Mouse (Mus musculus) left cerebral cortex, postnatal 14 days (tissue): ENCODE results near the gene Cngb1. TPM values are rescaled to one million over a fixed set of nuclear protein-coding genes. Genes with fewer than 3 reads are reported as not detected.
"Not testable (repeated sequence)": the region's sequence is repeated elsewhere in the genome, so short reads cannot be mapped to it uniquely, and the experiment has no call there.

Experiments
- DNase-seq, 2 experiments: peaks; one replicate each; pipeline ENCODE4 v3.0.0; 2021 to 2022; ENCODE audit warnings: low spot score in 2 of 2, mixed read lengths in 1 of 2
- intact Hi-C: fragments of 180-260 bp; cut with DNase I; formaldehyde crosslinking; loops from one replicate; pipeline ENCODE4 v1.15.1; 2025
- total RNA-seq, 2 experiments: library from RNA; stranded (reverse); gene quantifications; 2 replicates each; pipeline ENCODE4 v1.2.3; 2021

Cngb1 gene
- total RNA-seq, 2 experiments from 2014 or later: 0.97 to 1.3 TPM

- intact Hi-C loops: no loop called here
- no peak for DNase-seq
These were observed 50.8 kb downstream of the Cngb1 start for GRCm38 (mm10) chr8:95255611-95256010.

GRCm38 (mm10) chr8:95254564-95255434 lies 51.6 kb downstream of the Cngb1 start:
- peak; percentile 98 to 99 for DNase-seq
- intact Hi-C loops: loop anchor here (1.0 kb wide), 2 partner anchors 48 to 77 kb away; partner anchors contain the start of gene Zfp319

DNA sequence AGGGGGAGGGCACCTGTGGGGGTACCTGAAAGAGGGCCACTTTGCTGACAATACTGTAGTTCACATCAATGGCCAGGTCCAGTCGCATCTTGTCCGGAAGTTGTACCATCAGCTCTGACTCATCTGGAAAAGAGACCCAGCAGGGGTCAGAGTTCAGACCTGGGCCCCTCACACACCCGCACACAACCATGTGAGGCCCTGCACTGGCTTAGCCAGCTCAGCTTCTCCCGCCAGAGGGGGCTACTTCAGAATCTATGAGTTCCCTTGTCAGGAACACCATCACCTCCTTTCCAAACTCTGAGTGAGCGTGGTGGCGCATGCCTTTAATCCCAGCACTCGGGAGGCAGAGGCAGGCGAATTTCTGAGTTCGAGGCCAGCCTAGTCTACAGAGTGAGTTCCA lies 54.3 kb downstream of the Cngb1 start:
- no peak for DNase-seq
- intact Hi-C loops: no loop called here

- intact Hi-C loops: no loop called here
- no peak for DNase-seq
These were observed 56.5 kb downstream of the Cngb1 start for GRCm38 (mm10) chr8:95249847-95250246.

GRCm38 (mm10) chr8:95247277-95247676 lies 59.1 kb downstream of the Cngb1 start:
- intact Hi-C loops: no loop called here
- DNase-seq: no peak

- intact Hi-C loops: no loop called here
- DNase-seq: peak; percentile 27 to 35
These were observed 61.2 kb downstream of the Cngb1 start for GRCm38 (mm10) chr8:95245180-95245579.

DNA sequence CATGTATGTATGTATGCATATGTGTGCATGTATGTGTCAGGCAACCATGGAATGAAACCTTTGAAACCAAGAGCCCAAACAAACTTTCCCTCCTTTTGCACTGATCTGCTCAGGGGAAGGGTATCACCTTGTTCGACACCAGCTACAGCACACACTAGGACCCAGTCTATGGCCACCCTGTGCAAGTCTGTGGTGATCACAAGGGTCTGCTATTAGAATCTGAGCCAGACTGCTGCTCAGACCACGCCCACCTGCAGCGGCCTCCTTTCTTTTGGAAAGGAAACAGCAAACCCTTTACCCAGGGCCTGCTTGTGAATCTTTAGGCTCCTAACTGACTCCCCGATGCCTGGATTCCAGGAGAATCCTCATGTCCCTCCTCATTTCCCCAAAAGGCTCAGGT lies 62.5 kb downstream of the Cngb1 start:
- no peak for DNase-seq
- intact Hi-C loops: no loop called here

DNA sequence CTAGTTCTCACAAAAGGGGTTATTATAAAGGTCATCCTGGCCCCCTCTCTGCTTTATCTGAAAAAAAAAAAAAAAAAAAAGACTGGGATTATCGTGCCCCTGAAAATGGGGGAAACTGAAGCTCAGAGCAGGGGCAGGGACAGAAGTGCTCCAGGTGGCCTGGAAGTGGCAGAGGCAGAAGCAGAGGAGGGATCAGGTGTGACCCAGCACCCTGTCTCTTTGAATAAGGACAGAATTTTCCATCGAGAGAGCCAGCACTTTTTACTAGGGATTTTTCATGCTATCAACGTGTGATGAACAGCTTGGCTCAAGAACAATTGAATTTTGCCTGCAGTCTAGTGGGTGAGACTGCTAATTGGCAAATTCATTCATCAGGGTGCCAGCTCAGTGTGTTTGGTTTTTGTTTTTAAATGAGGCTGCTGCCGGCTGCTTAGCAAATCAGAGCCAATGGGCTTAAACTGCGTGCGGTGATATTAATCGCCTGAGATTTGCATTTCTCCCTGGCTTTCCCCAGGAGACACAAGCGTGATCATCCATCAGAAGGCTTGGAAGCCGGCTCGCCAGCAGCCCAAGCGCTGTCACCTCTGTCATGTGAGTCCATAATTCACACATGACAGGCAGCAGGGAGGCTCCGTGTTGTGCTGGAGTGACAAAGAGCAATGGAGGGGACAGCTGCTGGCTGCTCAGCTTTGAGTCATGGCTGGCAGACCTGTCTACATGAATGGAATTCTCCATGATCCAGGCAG lies 63.4 kb downstream of the Cngb1 start:
- intact Hi-C loops: no loop called here
- DNase-seq: peak; percentile 41 to 65

DNA sequence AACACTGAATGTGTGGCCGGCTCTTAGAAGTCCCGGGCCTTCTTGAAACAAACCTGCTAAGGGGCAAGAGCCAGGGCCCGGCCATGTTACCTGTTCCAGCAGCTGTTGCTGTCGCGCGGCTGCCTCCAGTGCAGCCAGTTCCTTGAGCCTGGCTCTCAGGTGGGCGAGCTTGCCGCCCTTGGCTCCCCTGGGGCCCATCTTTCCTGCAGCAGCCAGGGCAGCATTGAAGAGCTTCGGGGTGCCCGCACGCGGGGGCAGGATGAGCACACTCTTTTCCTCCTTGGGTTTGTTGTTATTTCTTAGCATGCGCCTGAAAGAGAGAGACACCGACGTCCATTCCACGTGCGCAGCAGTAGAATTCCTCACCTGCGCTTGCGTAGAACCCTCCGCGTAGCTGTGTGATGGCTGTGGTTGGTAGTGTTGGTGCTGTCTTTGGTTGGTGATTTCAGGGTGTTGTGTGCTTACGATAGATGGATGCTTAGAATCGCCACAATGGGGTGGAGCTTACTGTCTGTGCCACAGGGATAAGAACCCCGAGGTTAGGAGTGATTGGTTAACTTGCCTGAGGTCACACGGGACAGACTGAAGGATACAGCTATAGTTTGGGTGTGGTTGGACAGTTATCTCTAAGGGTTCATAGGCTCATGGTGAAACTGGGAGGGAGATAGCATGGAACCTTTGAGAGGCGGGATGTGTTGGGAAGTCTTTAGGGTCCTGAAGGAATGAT lies 64.1 kb downstream of the Cngb1 start:
- DNase-seq: no peak
- intact Hi-C loops: no loop called here

DNA sequence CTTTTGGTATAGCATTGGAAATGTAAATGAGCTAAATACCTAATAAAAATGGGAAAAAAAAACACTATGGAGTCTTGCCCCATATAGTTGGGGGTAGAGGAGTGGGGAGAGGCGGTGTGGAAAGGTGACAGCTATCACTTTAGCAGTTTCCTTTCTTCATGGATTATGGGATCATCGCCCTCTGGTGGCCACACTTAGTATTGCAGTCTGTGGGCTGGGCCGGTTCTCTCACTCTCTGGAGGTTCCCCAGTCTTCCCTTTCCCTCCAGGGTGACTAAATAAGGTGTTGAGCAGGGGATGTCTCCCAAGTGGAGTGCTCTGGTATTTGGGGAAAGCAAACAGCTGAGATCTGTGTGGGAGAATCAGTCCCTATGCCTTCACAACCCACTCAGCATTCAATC lies 70.7 kb downstream of the Cngb1 start:
- DNase-seq: peak; percentile 78 to 86
- intact Hi-C loops: loop anchor here (5.0 kb wide), 1 partner anchor 293 kb away; no protein-coding TSS in a partner anchor

DNA sequence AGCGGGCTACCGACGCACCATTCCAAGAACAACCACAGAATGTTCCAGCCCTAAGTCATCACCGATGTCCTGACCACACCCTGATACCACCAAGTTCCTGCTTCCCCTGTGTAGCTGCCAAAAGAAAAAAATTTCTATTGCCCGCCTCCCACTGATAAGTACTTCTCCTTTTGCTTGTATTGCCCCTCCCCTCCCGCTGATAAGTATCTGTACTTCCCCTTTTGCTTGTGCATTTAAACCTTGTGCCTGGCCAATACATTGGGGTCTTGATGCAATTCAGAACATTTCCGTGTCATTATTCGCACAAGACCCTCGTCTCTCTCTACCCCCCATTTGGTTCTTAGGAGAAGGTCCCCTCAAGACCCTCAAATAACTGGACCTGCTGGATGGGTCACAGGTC lies 76.3 kb downstream of the Cngb1 start:
- intact Hi-C loops, DNase-seq: not testable (repeated sequence)

- intact Hi-C loops: no loop called here
- no peak for DNase-seq
These were observed 79.3 kb downstream of the Cngb1 start for GRCm38 (mm10) chr8:95227151-95227468.

- intact Hi-C loops: no loop called here
- DNase-seq: no peak
These were observed 79.9 kb downstream of the Cngb1 start for GRCm38 (mm10) chr8:95226251-95227150.

- intact Hi-C loops: no loop called here
- no peak for DNase-seq
These were observed 82.4 kb downstream of the Cngb1 start for GRCm38 (mm10) chr8:95223969-95224368.

DNA sequence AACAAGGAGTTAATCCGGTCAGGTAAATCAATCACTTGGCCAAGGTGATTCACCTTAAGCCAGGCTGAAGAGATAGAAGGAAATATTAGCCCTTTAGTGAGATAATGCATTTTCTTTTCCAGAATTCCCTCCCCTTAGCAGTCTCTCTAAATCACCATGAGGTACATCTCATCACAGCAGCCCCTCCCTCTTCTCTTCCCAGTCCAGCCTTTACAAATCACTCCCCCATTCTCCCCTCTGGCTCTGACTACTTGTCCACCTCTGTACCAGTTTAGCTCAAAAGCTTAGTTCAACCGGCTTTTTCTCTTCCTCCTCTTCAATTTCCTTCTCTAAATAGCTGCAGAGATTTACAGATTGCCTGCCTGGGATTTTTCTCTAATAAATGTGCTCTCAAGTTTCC lies 85.3 kb downstream of the Cngb1 start:
- intact Hi-C loops: no loop called here
- DNase-seq: no peak

DNA sequence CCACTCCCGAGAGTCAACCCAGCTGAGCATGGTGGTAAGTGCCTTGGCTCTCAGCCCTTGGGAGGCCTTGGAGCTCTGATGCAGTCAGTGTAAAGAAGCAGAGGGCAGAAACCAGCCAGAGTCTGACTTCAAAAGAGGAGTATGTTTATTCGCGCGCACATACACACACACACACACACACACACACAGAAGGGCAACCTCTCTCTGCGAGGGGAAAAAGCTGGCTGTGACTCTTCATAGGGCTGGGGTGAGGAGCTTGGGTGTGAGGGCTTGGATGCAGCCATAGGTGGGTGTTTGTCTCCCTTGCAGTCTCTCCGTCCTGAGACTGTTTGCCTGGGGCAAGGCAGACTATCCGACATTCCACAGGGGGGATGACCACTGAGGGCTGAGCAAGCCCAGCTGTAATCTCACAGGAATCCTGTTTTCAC lies 85.8 kb downstream of the Cngb1 start:
- intact Hi-C loops: no loop called here
- DNase-seq: no peak

DNA sequence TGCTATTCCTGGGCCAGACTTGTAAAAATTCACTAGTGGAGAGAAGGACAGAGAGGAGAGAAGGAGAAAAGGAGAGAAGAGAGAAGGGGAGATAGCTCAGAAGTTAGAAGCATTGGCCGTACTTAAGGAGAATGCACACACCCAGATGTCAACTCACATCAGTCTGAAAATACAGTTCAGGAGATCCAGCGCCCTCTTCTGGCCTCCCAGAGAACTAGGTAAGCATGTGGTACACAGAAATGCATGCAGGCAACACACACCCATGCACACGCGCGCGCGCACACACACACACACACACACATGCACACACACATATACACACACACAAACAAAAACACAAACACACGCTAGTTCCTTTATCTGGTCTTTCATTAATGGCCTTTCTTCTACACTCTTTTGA lies 86.8 kb downstream of the Cngb1 start:
- intact Hi-C loops: no loop called here
- DNase-seq: no peak

GRCm38 (mm10) chr8:95215709-95216360 lies 90.5 kb downstream of the Cngb1 start:
- no peak for DNase-seq
- intact Hi-C loops: no loop called here

DNA sequence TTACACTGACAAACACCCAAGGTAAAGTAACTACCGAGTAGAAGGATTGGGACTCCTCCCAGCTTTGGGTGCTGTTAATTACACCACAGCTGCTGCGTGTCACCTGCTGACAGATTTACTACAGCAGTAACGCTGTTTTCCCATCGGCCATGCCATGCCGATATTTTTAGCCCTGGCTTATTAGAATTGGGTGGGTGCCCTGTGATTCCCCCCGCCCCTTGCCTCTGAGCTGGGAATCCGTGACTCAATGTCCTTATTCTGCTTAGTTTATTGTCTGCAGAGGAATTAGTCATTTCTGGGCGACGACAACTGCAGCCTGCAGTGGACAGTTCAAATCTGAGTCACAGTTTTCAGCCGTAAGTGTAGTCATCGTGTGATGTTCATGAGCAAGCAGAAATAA lies 96.5 kb downstream of the Cngb1 start:
- DNase-seq: no peak

More for the DNA sequence above, 96.5 kb downstream of the Cngb1 start:
- intact Hi-C loops: loop anchor here (10.0 kb wide), 3 partner anchors 75 to 265 kb away; no protein-coding TSS in a partner anchor
